Mouse (Mus musculus) G1E (cell line): ENCODE results near the gene Aff3.

ENCODE experiments used
- CTCF ChIP-seq: IDR thresholded peaks from 2 replicates; pipeline ENCODE4 v1.5.1; 2012; ENCODE audit warnings: low read depth, low read length, inconsistent platforms, mixed read lengths
- GATA2 ChIP-seq: IDR thresholded peaks from 2 replicates; pipeline ENCODE4 v1.6.1; 2012; ENCODE audit warnings: low read depth, low read length, inconsistent platforms, borderline replicate concordance
- POLR2AphosphoS5 ChIP-seq: IDR thresholded peaks from 2 replicates; pipeline ENCODE4 v1.6.1; 2012; ENCODE audit warnings: low read depth, low read length, inconsistent platforms; ENCODE audit not compliant: insufficient replicate concordance

DNA sequence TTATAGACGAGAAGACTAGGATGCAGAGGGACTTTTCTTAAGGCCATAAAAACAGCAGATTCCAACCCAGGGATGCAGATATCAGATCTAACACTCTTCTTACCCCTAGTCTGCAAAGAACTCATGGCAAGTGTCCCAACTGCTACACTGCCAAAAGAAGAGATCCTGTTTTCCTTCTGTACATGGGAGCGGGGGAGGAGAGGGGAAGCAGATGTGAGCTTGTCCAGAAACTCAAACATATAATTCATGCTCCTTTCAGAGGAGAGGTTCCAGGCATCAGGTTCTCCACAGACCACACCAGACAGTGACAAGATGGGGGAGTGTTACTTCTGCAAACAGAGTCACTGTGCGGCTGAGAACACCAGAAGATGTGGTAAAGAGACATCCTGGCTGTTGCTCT, 276.3 kb downstream of the Aff3 start:
- TF ChIP-seq CTCF (no peak), POLR2AphosphoS5 (no peak), GATA2 (no peak)
